Mouse (Mus musculus): Measurements from ENCODE around the gene Wfdc12.

DNA sequence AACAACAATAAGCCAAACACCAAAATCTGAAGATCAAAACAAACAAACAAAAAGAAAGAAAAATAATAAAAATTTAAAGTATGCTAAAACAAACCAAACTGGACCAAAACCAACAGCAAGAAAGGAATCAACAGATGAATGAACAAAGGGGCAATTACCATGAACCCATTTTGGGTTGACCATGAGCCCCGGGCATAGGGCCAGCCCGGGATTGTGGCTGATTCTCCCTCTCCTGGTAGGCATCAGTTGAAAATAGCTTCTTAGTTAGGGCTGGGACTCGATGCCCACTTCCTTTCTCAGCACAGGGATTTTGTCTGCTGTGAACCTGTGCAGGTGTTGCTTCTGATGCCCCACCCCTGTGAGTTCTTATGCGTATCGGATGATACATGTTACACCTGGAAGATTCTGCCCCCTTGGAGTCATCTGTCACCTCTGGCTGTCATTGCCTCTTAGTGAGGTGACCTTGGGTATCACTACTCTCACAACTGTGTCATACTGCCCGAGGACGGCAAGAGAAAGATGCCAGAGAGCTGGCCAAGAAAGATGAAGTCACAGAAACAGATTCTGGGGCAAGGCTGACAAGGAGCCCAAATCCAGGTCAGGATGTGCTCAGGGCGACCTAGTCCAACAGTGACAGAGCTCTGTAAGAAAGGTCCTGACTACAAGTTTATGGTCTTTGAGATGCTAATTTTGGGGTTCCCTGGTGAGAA is 38.1 kb upstream of the Wfdc12 start:
- TF ChIP-seq CTCF (IDR thresholded peaks at IDR 0.05; ENCODE audit: low read depth) (no peak), EP300 (optimal IDR thresholded peaks at IDR 0.05) (no peak)

Data from stomach, postnatal 0 days (tissue).